Mouse (Mus musculus): ENCODE data around the gene Dnase2a. TPM values are rescaled to one million over a fixed set of nuclear protein-coding genes. Genes with fewer than 3 reads are reported as not detected.
"Not testable (repeated sequence)": the region's sequence is repeated elsewhere in the genome, so short reads cannot be mapped to it uniquely, and the experiment has no call there.

Dnase2a gene
- polyA plus RNA-seq, 1 experiment from 2014 or later: 12.9 TPM

DNA sequence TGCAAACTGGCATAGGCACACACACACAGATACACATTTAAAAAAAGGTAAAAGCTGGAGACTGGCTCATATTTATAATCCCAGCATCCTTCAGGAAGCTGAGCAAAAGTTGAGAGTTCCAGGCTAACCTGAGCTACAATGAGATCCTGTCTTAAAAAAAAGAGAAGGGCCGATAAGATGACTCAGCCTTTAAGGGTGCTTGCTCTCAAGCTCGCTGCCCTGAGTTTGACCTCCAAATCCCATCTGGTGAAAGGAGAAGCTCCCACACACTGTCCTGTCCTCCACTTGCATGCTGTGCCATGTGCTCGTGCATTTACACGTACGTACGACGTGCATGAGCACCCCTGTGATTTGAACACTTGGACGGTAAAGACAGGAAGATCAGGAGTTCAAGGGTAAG is 867 bp upstream of the Dnase2a start:
- DNase-seq (ENCODE audit: low spot score): no peak

GRCm38 (mm10) chr8:84907979-84908378 is 381 bp upstream of the Dnase2a start:
- not testable (repeated sequence) for DNase-seq (ENCODE audit: low spot score)

DNA sequence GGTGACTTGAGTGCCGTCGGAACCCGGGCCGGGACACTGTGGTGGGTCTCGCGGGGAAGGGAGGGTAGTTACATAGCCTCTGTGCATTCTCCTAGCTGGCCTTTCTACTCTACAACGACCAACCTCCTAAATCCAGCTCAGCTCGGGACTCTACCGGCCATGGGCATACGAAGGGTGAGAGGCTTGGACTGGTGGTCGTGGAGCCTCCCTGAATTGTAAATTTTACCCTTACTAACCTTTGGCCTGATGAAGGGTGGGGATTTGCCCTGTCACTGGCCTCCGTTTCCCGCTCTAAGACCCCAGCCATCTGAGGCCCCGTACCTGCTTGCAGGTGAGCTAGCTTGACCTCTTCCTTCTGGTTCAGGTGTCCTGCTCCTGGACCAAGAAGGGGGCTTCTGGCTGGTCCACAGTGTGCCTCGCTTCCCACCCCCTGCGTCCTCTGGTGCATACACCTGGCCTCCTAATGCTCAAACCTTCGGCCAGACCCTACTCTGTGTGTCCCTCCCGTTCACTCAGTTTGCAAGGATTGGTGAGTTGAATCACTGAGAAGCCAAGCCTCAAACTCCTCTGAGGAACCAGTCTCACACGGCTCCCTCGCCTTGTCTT is 905 bp downstream of the Dnase2a start:
- DNase-seq (ENCODE audit: low spot score): no peak

GRCm38 (mm10) chr8:84909949-84910348 is 1.6 kb downstream of the Dnase2a start:
- no peak for DNase-seq (ENCODE audit: low spot score)

DNA sequence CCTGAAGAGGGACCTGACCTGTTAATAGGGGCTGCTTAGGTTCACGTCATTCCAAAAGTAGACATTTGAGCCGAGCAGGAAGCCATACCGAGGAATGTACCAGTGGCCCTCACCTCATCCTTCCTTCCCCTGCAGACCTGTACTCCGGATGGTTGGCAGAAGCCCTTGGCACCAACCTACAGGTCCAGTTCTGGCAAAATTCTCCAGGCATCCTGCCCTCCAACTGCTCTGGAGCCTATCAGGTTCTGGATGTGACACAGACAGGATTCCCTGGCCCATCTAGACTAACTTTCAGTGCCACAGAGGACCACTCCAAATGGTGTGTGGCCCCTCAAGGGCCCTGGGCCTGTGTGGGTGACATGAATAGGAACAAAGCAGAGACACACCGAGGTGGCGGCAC is 2.2 kb downstream of the Dnase2a start:
- no peak for DNase-seq (ENCODE audit: low spot score)

GRCm38 (mm10) chr8:84911854-84912253 is 3.5 kb downstream of the Dnase2a start:
- no peak for DNase-seq (ENCODE audit: low spot score)

GRCm38 (mm10) chr8:84912391-84912790 is 4.0 kb downstream of the Dnase2a start:
- DNase-seq (ENCODE audit: low spot score): no peak

DNA sequence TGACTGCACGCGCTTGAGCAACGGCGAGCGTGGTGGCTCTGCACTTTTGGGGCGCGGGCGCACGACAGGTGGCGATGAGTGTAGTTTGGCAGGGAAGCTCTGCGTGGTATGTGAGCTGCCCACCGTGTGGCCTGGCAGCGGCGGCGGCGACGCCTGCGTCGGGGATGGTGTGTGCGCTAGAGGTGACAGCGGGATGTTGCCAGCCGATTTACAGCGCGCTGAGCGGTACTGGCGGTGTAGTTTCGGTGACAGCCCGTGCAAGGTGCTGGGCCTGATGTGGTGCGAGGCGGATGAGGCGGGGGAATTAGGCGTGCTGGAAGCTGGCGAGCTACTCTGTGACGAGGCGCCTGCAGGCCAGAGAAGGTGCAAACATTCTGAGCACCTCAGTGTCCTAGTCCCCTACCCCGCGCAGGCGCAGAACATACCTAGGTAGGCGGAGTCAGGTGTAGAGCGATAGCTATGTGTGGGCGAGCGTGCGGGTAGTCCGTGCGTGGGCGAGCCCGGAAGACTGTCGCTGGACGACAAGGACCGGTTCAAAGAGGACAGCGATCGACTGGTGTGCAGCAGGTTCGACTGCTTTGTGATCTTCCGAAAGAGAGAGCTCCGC is 4.6 kb downstream of the Dnase2a start:
- DNase-seq (ENCODE audit: low spot score): peak; percentile 83

- DNase-seq (ENCODE audit: low spot score): no peak
These were observed 5.1 kb downstream of the Dnase2a start for GRCm38 (mm10) chr8:84913502-84913900.

- peak; percentile 61 for DNase-seq (ENCODE audit: low spot score)
These were observed 5.6 kb downstream of the Dnase2a start for GRCm38 (mm10) chr8:84913960-84914359.

- DNase-seq (ENCODE audit: low spot score): no peak
These were observed 6.9 kb downstream of the Dnase2a start for GRCm38 (mm10) chr8:84915269-84915668.

- DNase-seq (ENCODE audit: low spot score): no peak
These were observed 9.4 kb downstream of the Dnase2a start for GRCm38 (mm10) chr8:84917781-84918180.

GRCm38 (mm10) chr8:84918646-84919045 is 10.3 kb downstream of the Dnase2a start:
- no peak for DNase-seq (ENCODE audit: low spot score)

DNA sequence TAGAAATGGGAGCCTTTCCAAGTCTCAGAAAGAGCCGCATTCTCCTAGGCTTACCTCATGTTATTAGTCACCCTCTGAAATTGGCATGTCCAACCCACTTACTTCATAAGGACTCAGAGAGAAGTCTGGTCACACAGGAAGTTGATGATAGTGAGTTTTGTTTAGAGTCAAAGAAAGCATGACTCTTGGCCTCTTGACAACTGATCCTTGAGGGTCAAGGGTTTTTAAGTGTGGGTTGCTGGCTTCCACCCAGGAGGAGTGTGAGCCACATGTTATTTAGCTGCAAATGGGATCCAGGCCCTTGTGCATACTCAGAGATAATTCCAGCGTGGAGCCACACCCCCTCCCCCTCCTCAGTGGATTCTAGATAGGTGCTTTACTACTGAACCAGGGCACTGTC is 13.2 kb downstream of the Dnase2a start:
- DNase-seq (ENCODE audit: low spot score): no peak

GRCm38 (mm10) chr8:84925557-84925956 is 17.2 kb downstream of the Dnase2a start:
- no peak for DNase-seq (ENCODE audit: low spot score)

DNA sequence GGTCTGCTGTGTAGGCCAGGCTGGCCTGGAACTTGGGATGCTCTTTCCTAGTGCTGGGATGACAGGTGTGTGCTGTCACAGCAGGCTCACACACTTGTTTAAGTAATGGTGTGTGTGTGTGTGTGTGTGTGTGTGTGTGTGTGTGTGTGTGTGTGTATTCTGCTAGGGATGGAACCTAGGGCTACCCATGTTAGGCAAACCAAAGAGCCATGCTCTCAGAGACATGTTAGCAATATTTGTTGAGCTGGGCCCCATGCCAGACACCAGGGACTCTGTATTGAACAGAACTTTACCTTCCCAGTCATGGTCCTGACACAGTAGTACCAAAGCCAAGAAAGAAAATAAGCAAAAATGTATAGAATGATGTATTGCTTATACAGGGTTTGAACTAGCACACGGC is 19.2 kb downstream of the Dnase2a start:
- no peak for DNase-seq (ENCODE audit: low spot score)

- peak; percentile 54 for DNase-seq (ENCODE audit: low spot score)
These were observed 20.3 kb downstream of the Dnase2a start for GRCm38 (mm10) chr8:84928456-84929306.

- DNase-seq (ENCODE audit: low spot score): no peak
These were observed 22.2 kb downstream of the Dnase2a start for GRCm38 (mm10) chr8:84930582-84930981.

- DNase-seq (ENCODE audit: low spot score): no peak
These were observed 25.6 kb downstream of the Dnase2a start for GRCm38 (mm10) chr8:84933767-84934559.

DNA sequence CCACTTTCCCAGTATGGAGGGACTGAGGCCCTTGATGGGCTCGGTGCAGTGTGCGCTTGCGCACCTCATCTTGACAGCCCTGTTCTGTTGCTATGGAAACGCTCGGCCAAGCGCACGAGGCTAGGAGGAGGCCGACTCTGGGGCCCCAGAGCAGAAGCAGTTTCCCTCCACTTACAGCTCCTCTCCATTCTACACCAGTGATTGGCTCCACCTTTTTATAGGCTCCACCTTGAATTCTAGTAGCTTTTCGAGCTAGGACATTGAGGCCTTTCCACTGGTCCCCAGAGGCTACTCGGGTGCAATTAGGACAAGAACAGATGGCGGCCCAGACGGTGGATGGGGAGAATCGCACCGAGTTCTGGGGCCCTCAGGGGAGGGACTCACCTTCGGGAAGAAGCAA is 26.5 kb downstream of the Dnase2a start:
- DNase-seq (ENCODE audit: low spot score): no peak

DNA sequence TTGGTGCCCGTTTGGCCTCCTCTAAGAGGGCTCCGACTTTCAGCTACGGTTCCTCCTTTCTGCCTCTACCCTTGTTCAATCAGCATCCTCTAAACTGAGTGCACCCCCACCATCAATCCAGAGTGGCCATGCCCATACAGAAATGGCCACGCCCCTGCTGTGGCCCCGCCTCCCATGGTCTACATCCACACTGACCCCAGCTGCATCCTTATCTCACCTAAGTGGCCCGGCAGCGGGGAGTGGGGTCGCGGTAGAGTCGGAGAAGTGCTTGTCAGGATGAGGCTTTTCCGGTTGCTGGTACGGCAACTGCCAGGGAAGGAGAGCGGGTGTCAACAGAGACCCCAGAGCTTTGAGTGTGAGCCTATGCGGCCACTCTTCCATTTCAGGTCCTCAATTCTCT is 27.1 kb downstream of the Dnase2a start:
- no peak for DNase-seq (ENCODE audit: low spot score)

All from thymus, postnatal 0 days (tissue).